Comparison of ENCODE assay signal across 10 mouse cellular contexts in genomic region chr2:180350700-180351099, GRCm38 (mm10). TPM values are rescaled to one million over a fixed set of nuclear protein-coding genes. Genes with fewer than 3 reads are reported as not detected.
DNase-seq lines count a peak whose midpoint lies in the region; ATAC-seq lines count a peak whose summit lies in the region.
"Had no signal": no experiment of that assay in that cellular context is flagged by ENCODE, and none has a peak within 500 bp of the region (broad histone marks: within the 10 kb centered on the region; RNA-seq: fewer than 3 reads in every experiment).

No protein-coding gene starts in this region.

- peak; percentile 44 for DNase-seq in hindbrain, embryonic 14.5 days (ENCODE audit: low spot score)
- peak; percentile 27 for DNase-seq in CD4-positive helper T cell, adult 2 months (ENCODE audit: low read depth, low spot score)
- DNase-seq in MN1 (ENCODE audit: low spot score) = peak; percentile 64
- peak; percentile 43 to 59 for DNase-seq in kidney, postnatal 4 days
- DNase-seq in gastrocnemius, postnatal 10 days = no peak
- DNase-seq in urinary bladder, postnatal 4 days (ENCODE audit: low spot score in 2 of 2) = no peak

- WGBS in hindbrain, embryonic 14.5 days = 55% methylated on average over 2 of the region's 2 CpGs
- WGBS in hindbrain, embryonic 12.5 days = 53% methylated on average over 2 of the region's 2 CpGs

- no peaks in the 10 kb centered on the region for H3K27me3 ChIP-seq in hindbrain, embryonic 14.5 days (ENCODE audit: control insufficient read depth, insufficient read depth, low read length)
- 0 out of 2 replicates have a peak, but pooled peaks cover 8% of the 10 kb centered on the region for H3K27me3 ChIP-seq in hindbrain, embryonic 12.5 days

- no peaks in the 10 kb centered on the region for H3K36me3 ChIP-seq in hindbrain, embryonic 14.5 days (replicated peaks; ENCODE audit: control insufficient read depth, insufficient read depth)
- H3K36me3 ChIP-seq in hindbrain, embryonic 12.5 days = no peaks in the 10 kb centered on the region
- H3K36me3 ChIP-seq: embryonic facial prominence, embryonic 15.5 days; limb, embryonic 12.5 days had no signal

- H3K4me1 ChIP-seq in hindbrain, embryonic 14.5 days (replicated peaks; ENCODE audit: control insufficient read depth, insufficient read depth, low read length) = no peaks in the 10 kb centered on the region
- 0 out of 2 replicates have a peak, but pooled peaks cover 2% of the 10 kb centered on the region for H3K4me1 ChIP-seq in hindbrain, embryonic 12.5 days
- H3K4me1 ChIP-seq: embryonic facial prominence, embryonic 15.5 days had no signal

- no peak overlapping the region for H3K4me2 ChIP-seq in hindbrain, embryonic 14.5 days (replicated peaks)
- no peak overlapping the region for H3K4me2 ChIP-seq in hindbrain, embryonic 12.5 days (replicated peaks)
- H3K4me2 ChIP-seq: embryonic facial prominence, embryonic 15.5 days; limb, embryonic 12.5 days had no signal

- no peak overlapping the region for H3K27ac ChIP-seq in hindbrain, embryonic 14.5 days
- no peak overlapping the region for H3K27ac ChIP-seq in hindbrain, embryonic 12.5 days
- H3K27ac ChIP-seq: embryonic facial prominence, embryonic 15.5 days; limb, embryonic 12.5 days had no signal

- no peak overlapping the region for H3K9ac ChIP-seq in hindbrain, embryonic 14.5 days
- H3K9ac ChIP-seq in hindbrain, embryonic 12.5 days = no peak overlapping the region
- H3K9ac ChIP-seq: embryonic facial prominence, embryonic 15.5 days; limb, embryonic 12.5 days had no signal

- ATAC-seq in hindbrain, embryonic 14.5 days (ENCODE audit: low FRiP score) = no peak
- no peak for ATAC-seq in hindbrain, embryonic 12.5 days (ENCODE audit: low FRiP score)
- ATAC-seq in frontal cortex, adult (ENCODE audit: low TSS enrichment) = no peak

- H3K4me3 ChIP-seq in hindbrain, embryonic 14.5 days (replicated peaks; ENCODE audit: low read length) = no peak overlapping the region
- no peak overlapping the region for H3K4me3 ChIP-seq in hindbrain, embryonic 12.5 days
- H3K4me3 ChIP-seq: embryonic facial prominence, embryonic 15.5 days; limb, embryonic 12.5 days had no signal

- no peaks in the 10 kb centered on the region for H3K9me3 ChIP-seq in hindbrain, embryonic 14.5 days (ENCODE audit: control insufficient read depth, low read length)
- no peaks in the 10 kb centered on the region for H3K9me3 ChIP-seq in hindbrain, embryonic 12.5 days (replicated peaks)
- H3K9me3 ChIP-seq: embryonic facial prominence, embryonic 15.5 days; limb, embryonic 12.5 days had no signal

RNA-seq across cellular contexts. Expression of gene Gata5, which starts 16.2 kb away (rescaled TPM):
- polyA plus RNA-seq in hindbrain, embryonic 14.5 days (2014; fragmentation: Nextera tagmentation; extraction: Ambion mirVana) = 0.05 TPM in 1 of 2 replicates, not detected in the other
- 0.08 TPM in 1 of 2 replicates, not detected in the other for polyA plus RNA-seq in hindbrain, embryonic 12.5 days (2016; fragmentation: Nextera tagmentation; extraction: Ambion mirVana)
- total RNA-seq in gastrocnemius, postnatal 10 days (2021) = not detected
- polyA plus RNA-seq: embryonic facial prominence, embryonic 15.5 days had no signal

Comparison
In these comparisons a context has a peak if more than half of its experiments do, and no peak if none do; other contexts are left out.
1. DNase-seq: peak in hindbrain, embryonic 14.5 days (single experiment), CD4-positive helper T cell, adult 2 months (single experiment), MN1 (single experiment) and kidney, postnatal 4 days (2 of 2); none in gastrocnemius, postnatal 10 days (single experiment) and urinary bladder, postnatal 4 days (0 of 2).